Mouse (Mus musculus): ENCODE data around the gene St14. TPM values are rescaled to one million over a fixed set of nuclear protein-coding genes. Genes with fewer than 3 reads are reported as not detected.
"Not testable (repeated sequence)": the region's sequence is repeated elsewhere in the genome, so short reads cannot be mapped to it uniquely, and the experiment has no call there.

St14 gene
- total and polyA plus RNA-seq, 3 experiments = 0.25 to 1.2 (median 0.55) TPM

DNA sequence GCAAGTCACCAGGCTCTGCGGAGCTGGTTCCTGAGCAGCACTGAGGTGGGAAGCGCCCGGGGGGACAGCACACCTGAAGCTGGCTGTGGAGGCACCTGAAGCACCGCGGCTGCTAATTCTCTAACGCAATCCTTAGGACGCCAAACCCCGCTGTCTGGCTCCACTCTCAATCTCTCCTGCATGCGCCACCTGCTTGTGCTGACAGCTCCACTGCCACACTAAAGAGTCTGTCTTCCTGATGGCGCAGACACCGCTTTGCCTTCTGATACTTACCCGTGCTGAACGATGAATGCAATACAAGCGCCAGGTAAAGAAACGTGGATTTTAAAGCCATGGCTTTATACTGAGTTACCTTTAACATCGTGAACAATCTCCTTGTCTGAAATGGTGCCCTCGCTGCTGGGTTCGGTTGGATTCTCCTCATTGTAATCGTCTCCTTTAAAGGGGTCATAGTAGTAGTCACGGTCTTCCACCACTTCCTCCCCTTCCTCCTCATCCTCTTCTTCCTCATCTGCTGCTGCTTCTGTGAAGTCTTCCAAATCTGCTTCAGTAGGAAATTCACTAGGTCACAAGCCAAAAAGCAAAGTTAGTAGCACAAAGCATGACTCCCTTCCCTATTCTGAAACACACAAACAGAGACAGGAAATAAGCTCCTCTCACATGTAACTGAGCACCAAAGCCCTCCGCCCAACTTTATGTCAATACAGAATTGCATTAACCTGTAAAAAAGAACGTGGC, 36.9 kb upstream of the St14 start:
- peaks cover 17% of the 10 kb centered on the region for H3K36me3 ChIP-seq (ENCODE audit: control insufficient read depth, insufficient read depth, low read length)
- TF ChIP-seq CTCF (IDR thresholded peaks at IDR 0.05) = no peak
- no peak for TF ChIP-seq POLR2A (IDR thresholded peaks at IDR 0.05; ENCODE audit: insufficient read depth, low read depth, low read length)
- 0 out of 2 replicates have a peak, but pooled peaks have one; percentile 41 for TF ChIP-seq EP300 (IDR thresholded peaks at IDR 0.05; ENCODE audit: insufficient read depth, low read depth, low read length)
- H3K4me1 ChIP-seq (ENCODE audit: control insufficient read depth, insufficient read depth, low read length) = peaks cover 6% of the 10 kb centered on the region
- H3K27ac ChIP-seq = peak overlapping the region; percentile 16; the same call in 1 of the 2 replicates
- peak; percentile 37 to 56 for DNase-seq
- no peak overlapping the region for H3K4me3 ChIP-seq
- no peaks in the 10 kb centered on the region for H3K79me2 ChIP-seq (replicated peaks; ENCODE audit: control insufficient read depth, insufficient read depth, low read length)
- 70% methylated on average over 22 of the region's 22 CpGs for WGBS
- no peak overlapping the region for H3K9ac ChIP-seq (ENCODE audit: low read depth, low read length)
- no peaks in the 10 kb centered on the region for H3K27me3 ChIP-seq (ENCODE audit: control insufficient read depth, insufficient read depth, low read length)
- intact Hi-C loops (cut with DNase I) = loop anchor here (5.0 kb wide), 2 partner anchors 39 to 114 kb away; partner anchors contain the start of gene Prdm10

DNA sequence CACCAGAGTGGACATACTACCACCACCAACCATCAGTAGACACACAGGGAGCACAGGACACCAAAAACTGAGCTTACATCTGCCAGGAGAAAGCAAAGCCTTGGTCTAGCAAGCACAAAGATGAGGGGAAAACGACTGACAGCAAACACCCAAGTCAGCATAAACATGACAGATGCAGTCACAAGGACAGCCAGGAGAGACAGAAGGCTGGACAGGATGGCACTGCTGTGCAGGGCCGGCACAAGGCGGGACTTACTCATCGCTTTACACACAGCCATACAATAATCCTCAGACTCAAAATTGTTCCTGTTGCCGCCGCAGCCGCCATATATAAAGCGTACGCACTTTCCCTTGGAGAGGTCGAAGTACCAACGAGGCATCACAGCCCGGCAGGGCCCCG, 35.7 kb upstream of the St14 start:
- H3K9ac ChIP-seq (ENCODE audit: low read depth, low read length) = no peak overlapping the region
- DNase-seq = no peak
- no peak overlapping the region for H3K4me3 ChIP-seq
- 91% methylated on average over 13 of the region's 13 CpGs for WGBS
- TF ChIP-seq POLR2A (IDR thresholded peaks at IDR 0.05; ENCODE audit: insufficient read depth, low read depth, low read length) = no peak
- no peak for TF ChIP-seq CTCF (IDR thresholded peaks at IDR 0.05)
- no peak for TF ChIP-seq EP300 (IDR thresholded peaks at IDR 0.05; ENCODE audit: insufficient read depth, low read depth, low read length)
- intact Hi-C loops (cut with DNase I) = loop anchor here (5.0 kb wide), 2 partner anchors 40 to 115 kb away; partner anchors contain the start of gene Prdm10
- no peak overlapping the region for H3K27ac ChIP-seq
- H3K4me1 ChIP-seq (ENCODE audit: control insufficient read depth, insufficient read depth, low read length) = peaks cover 6% of the 10 kb centered on the region
- peaks cover 21% of the 10 kb centered on the region for H3K36me3 ChIP-seq (ENCODE audit: control insufficient read depth, insufficient read depth, low read length)
- H3K79me2 ChIP-seq (replicated peaks; ENCODE audit: control insufficient read depth, insufficient read depth, low read length) = no peaks in the 10 kb centered on the region
- no peaks in the 10 kb centered on the region for H3K27me3 ChIP-seq (ENCODE audit: control insufficient read depth, insufficient read depth, low read length)

DNA sequence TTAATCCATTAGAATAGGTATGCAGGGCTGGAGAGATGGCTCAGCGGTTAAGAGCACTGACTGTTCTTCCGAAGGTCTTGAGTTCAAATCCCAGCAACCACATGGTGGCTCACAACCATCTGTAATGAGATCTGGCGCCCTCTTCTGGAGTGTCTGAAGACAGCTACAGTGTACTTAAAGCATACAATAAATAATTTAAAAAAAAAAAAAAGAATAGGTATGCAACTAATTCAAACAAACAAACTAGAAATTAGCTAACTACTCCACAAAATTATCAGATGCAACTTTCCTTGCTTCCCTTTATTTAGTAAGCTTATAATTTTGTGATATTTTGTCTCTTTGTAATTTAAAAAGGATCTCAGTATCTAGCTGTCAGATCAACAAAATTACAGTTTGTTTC, 33.9 kb upstream of the St14 start:
- not testable (repeated sequence) for H3K4me1 ChIP-seq (ENCODE audit: control insufficient read depth, insufficient read depth, low read length); H3K27me3 ChIP-seq (ENCODE audit: control insufficient read depth, insufficient read depth, low read length); DNase-seq; H3K27ac ChIP-seq; H3K4me3 ChIP-seq; H3K9ac ChIP-seq (ENCODE audit: low read depth, low read length); H3K79me2 ChIP-seq (replicated peaks; ENCODE audit: control insufficient read depth, insufficient read depth, low read length)
- WGBS = 90% methylated on average over 3 of the region's 3 CpGs
- intact Hi-C loops (cut with DNase I) = loop anchor here (5.0 kb wide), 2 partner anchors 42 to 117 kb away; partner anchors contain the start of gene Prdm10
- H3K36me3 ChIP-seq (ENCODE audit: control insufficient read depth, insufficient read depth, low read length) = peaks cover 22% of the 10 kb centered on the region
- TF ChIP-seq CTCF (IDR thresholded peaks at IDR 0.05) = peak; percentile 66

DNA sequence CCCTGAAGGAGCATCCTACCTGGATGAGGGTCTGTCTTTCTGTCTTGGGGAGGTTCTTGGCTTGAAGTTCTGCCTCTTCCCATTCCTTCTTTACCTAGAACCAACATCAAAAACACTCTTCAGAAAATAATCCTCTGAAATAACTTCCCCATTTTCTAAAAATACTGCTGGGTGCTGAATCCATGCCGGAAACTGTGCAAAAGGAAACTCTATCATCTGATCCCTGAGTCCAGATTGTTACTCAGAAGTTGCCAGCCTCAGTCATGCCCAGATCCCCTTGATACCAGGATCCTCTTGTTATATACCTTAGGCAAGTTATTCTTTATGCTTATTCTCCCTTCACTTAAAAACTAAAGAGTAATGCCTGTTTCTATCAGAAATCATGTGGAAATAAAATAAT, 31.7 kb upstream of the St14 start:
- H3K27ac ChIP-seq = peak overlapping the region; percentile 20; the same call in 1 of the 2 replicates
- no peaks in the 10 kb centered on the region for H3K27me3 ChIP-seq (ENCODE audit: control insufficient read depth, insufficient read depth, low read length)
- no peaks in the 10 kb centered on the region for H3K79me2 ChIP-seq (replicated peaks; ENCODE audit: control insufficient read depth, insufficient read depth, low read length)
- no peak overlapping the region for H3K9ac ChIP-seq (ENCODE audit: low read depth, low read length)
- intact Hi-C loops (cut with DNase I) = loop anchor here (2.0 kb wide), 1 partner anchor 17 kb away; no protein-coding TSS in a partner anchor
- DNase-seq = peak in 1 of 2 experiments; percentile 12
- no peak overlapping the region for H3K4me3 ChIP-seq
- peaks cover 5% of the 10 kb centered on the region for H3K4me1 ChIP-seq (ENCODE audit: control insufficient read depth, insufficient read depth, low read length)
- peaks cover 20% of the 10 kb centered on the region for H3K36me3 ChIP-seq (ENCODE audit: control insufficient read depth, insufficient read depth, low read length)
- whole genome bisulfite sequencing = 50% methylated on average over 1 of the region's 1 CpGs
- TF ChIP-seq EP300 (IDR thresholded peaks at IDR 0.05; ENCODE audit: insufficient read depth, low read depth, low read length) (no peak), CTCF (IDR thresholded peaks at IDR 0.05) (no peak), POLR2A (IDR thresholded peaks at IDR 0.05; ENCODE audit: insufficient read depth, low read depth, low read length) (no peak)

DNA sequence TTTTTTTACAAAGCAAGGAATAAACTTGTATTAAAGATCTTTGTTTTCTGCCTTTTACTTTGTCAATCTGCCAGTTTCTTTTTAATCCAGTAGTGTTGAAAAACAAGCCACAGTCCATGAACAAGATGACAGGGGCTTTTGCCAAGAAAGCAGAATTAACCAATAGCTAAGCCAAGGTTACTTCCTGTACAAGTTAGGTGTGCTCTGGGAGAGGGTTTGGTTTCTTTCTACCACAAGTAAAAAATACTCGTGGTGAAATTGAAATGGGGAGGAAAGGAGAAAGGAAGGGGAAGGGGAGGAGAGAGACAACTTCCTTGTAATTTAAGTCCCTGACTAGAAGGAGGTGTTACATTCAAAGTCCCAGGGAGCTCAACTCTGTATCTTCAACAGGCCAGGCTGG, 31.3 kb upstream of the St14 start:
- peak overlapping the region; percentile 27 for H3K27ac ChIP-seq
- H3K4me3 ChIP-seq = no peak overlapping the region
- no peaks in the 10 kb centered on the region for H3K79me2 ChIP-seq (replicated peaks; ENCODE audit: control insufficient read depth, insufficient read depth, low read length)
- DNase-seq = no peak
- 38% methylated on average over 1 of the region's 1 CpGs for WGBS
- H3K9ac ChIP-seq (ENCODE audit: low read depth, low read length) = no peak overlapping the region
- TF ChIP-seq EP300 (IDR thresholded peaks at IDR 0.05; ENCODE audit: insufficient read depth, low read depth, low read length) (no peak), POLR2A (IDR thresholded peaks at IDR 0.05; ENCODE audit: insufficient read depth, low read depth, low read length) (no peak)
- peaks cover 5% of the 10 kb centered on the region for H3K4me1 ChIP-seq (ENCODE audit: control insufficient read depth, insufficient read depth, low read length)
- H3K27me3 ChIP-seq (ENCODE audit: control insufficient read depth, insufficient read depth, low read length) = no peaks in the 10 kb centered on the region
- peaks cover 25% of the 10 kb centered on the region for H3K36me3 ChIP-seq (ENCODE audit: control insufficient read depth, insufficient read depth, low read length)
- intact Hi-C loops (cut with DNase I) = loop anchor here (2.0 kb wide), 1 partner anchor 18 kb away; no protein-coding TSS in a partner anchor

DNA sequence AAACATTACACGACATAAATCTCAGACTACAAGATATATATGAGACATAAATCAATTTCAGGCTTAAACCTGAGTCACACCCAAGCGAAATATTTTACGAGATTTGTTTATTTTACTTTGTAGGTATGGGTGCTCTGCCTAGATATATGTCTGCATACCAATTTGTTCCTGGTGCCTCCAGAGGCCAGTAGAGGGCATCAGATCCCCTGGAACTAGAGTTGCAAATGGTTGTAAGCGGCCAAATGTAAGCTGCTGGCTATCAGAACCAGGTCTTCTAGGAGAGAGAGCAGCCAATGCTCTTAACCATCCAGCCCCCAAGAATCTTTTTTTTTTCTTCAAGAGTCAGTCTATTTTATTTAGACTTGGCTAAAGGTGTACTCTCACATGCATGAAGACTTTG, 28.3 kb upstream of the St14 start:
- no peak for DNase-seq
- Histone ChIP-seq H3K4me1 (ENCODE audit: control insufficient read depth, insufficient read depth, low read length) (peaks cover 3% of the 10 kb centered on the region), H3K27ac (no peak overlapping the region), H3K9ac (ENCODE audit: low read depth, low read length) (no peak overlapping the region), H3K27me3 (ENCODE audit: control insufficient read depth, insufficient read depth, low read length) (no peaks in the 10 kb centered on the region), H3K36me3 (ENCODE audit: control insufficient read depth, insufficient read depth, low read length) (peaks cover 23% of the 10 kb centered on the region), H3K79me2 (replicated peaks; ENCODE audit: control insufficient read depth, insufficient read depth, low read length) (no peaks in the 10 kb centered on the region), H3K4me3 (no peak overlapping the region)
- TF ChIP-seq CTCF (IDR thresholded peaks at IDR 0.05) = peak; percentile 67
- no peak for TF ChIP-seq EP300 (IDR thresholded peaks at IDR 0.05; ENCODE audit: insufficient read depth, low read depth, low read length)
- no peak for TF ChIP-seq POLR2A (IDR thresholded peaks at IDR 0.05; ENCODE audit: insufficient read depth, low read depth, low read length)
- WGBS = 92% methylated on average over 4 of the region's 4 CpGs
- intact Hi-C loops (cut with DNase I) = no loop called here
